Mouse (Mus musculus) liver, postnatal 0 days (tissue): ENCODE data around the gene Slc4a1.

Experiments used
- CTCF ChIP-seq: sonication (generic); IDR thresholded peaks from 2 replicates; pipeline ENCODE4 v1.5.1; 2016; ENCODE audit warnings: antibody characterized with exemption, low read depth
- EP300 ChIP-seq: IDR thresholded peaks from 2 replicates; pipeline ENCODE4 v1.6.1; 2016; ENCODE audit warnings: antibody characterized with exemption, low read depth, mild to moderate bottlenecking

DNA sequence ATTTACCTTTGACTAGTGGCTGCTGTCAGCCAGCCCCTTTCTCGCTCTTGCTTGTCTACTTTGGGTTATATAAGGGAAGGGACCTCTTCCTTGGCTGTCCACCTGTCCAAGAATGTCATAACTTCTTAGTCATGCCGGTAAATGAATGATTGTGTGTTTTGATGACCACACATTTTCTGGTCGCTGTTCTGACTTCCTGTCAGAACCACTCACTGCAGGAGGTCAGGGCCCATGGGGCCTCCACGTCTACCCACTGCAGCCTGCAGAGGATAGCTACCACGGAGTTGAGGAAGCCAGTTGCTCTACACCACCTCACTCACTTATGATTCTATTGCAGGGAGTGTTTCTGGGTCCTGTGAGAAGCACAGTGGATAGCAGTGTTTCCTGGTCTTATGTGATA lies 20.1 kb upstream of the Slc4a1 start:
- TF ChIP-seq CTCF: no peak
- no peak for TF ChIP-seq EP300
